Mouse (Mus musculus) cerebellum, postnatal 4 days (tissue): ENCODE measurements at regions not wholly inside any gene's neighbourhood (a gene's known extent, or its start where the extent isn't known, plus 50 kb on each side); places are given as distances from the start of the nearest gene placed in this dataset.

ENCODE experiments used
- DNase-seq, 2 experiments: peaks; one replicate each; pipeline ENCODE4 v3.0.0; 2022; ENCODE audit warnings: low spot score in 2 of 2, mixed read lengths in 1 of 2

GRCm38 (mm10) chr5:68813306-68813705 is 528.2 kb downstream of the Kctd8 start:
- DNase-seq, result peak in 1 of 2 experiments; percentile 14

DNA sequence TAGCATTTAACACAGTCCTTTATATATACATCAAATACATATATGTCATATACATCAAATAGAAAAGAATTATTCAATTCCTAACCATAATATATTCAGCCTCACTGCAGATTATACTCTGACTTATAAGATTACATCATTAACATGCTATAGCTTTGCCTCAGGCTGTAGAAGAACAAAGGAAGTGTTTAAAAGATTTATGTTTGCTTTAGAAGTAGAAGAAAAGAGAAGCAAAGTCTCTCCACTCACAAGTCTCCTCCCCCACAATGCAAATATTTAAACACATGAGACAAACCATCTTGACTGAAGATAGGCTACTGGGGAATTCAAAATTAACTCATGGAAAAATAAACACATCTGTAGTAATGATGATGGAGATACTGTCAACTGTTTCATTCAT is 531.5 kb downstream of the Kctd8 start:
- DNase-seq, result no peak
